Mouse (Mus musculus) olfactory bulb, adult 2 months (tissue): Measurements from ENCODE around the gene Sept10. TPM values are rescaled to one million over a fixed set of nuclear protein-coding genes. Genes with fewer than 3 reads are reported as not detected.

Source experiments
- H3K27ac ChIP-seq: fragments of 200-500 bp; 2 replicates; pipeline ENCODE4 v1.5.1; 2012; ENCODE audit warnings: low read depth, low read length; ENCODE audit not compliant: insufficient read depth
- H3K4me1 ChIP-seq: fragments of 200-500 bp; 2 replicates; pipeline ENCODE4 v1.6.1; 2012; ENCODE audit warnings: low read length; ENCODE audit not compliant: control insufficient read depth, insufficient read depth
- H3K4me3 ChIP-seq: fragments of 200-500 bp; 2 replicates; pipeline ENCODE4 v1.5.1; 2012; ENCODE audit warnings: mild to moderate bottlenecking, low read depth, low read length, moderate library complexity; ENCODE audit not compliant: insufficient read depth
- CTCF ChIP-seq: fragments of 200-500 bp; IDR thresholded peaks from 2 replicates; pipeline ENCODE4 v1.5.1; 2012; ENCODE audit warnings: low read depth, mild to moderate bottlenecking, low read length, moderate library complexity; ENCODE audit not compliant: insufficient read depth
- POLR2A ChIP-seq: fragments of 200-500 bp; IDR thresholded peaks from 2 replicates; pipeline ENCODE4 v1.6.1; 2012; ENCODE audit warnings: mild to moderate bottlenecking, low read depth, low read length, moderate library complexity; ENCODE audit not compliant: insufficient read depth
- WGBS: fragments of 180-500 bp; shearing (Covaris S2); methylation state at CpG from one replicate; pipeline ENCODE4 v1.1.7; 2018; 5-methylcytosine and 5-hydroxymethylcytosine counted together
- polyA plus RNA-seq: library from polyadenylated mRNA; stranded (reverse); fragments of >200 nt; gene quantifications from 2 replicates; pipeline ENCODE4 v1.2.4, GENCODE M21; 2012; ENCODE audit warnings: low replicate concordance; ENCODE audit not compliant: missing spikeins, insufficient read depth, insufficient read length

The Sept10 gene
- polyA plus RNA-seq, 1 experiment, result not detected

DNA sequence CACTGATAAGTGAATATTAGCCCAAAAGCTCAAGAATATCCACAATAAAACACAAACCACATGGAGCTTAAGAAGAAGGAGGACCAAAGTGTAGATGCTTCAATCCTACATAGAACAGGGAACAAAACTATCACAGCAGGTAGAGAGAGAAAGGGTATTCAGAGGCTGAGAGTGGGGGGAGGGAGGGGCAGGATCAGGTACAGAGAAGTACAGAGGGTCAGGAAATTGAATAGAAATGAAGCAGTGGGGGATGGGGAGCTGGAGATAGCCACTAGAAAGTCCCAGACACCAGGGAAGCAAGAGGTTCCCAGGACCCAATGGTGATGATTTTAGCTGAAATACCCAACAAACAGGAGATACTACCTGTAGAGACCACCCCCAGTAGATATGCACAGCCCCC, 21.6 kb downstream of the Sept10 start:
- no peak overlapping the region for H3K27ac ChIP-seq
- no peaks in the 10 kb centered on the region for H3K4me1 ChIP-seq
- no peak overlapping the region for H3K4me3 ChIP-seq
- TF ChIP-seq POLR2A (no peak), CTCF (no peak)

DNA sequence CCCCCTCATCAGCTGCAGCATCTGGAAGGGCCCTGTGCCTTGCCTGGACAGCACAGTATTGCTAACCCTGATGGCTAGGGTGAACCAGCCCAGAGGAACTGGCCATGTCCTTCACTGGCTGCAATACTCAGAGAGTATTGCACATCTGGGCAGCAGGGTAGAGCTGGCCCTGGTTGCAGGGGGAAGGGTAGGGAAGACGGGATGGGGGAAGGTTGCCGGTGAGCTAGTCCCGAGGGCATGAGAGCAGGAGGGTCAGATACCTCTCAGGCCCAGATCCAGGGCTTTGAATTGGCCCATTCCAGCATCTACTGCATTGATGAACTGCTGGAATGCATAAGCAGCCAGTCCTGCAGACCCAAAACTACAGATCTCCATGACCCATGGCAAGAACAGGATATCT, 24.9 kb downstream of the Sept10 start:
- Histone ChIP-seq H3K4me1 (no peaks in the 10 kb centered on the region), H3K4me3 (no peak overlapping the region), H3K27ac (no peak overlapping the region)
- no peak for TF ChIP-seq CTCF
- no peak for TF ChIP-seq POLR2A
- 89% methylated on average over 3 of the region's 3 CpGs for WGBS

DNA sequence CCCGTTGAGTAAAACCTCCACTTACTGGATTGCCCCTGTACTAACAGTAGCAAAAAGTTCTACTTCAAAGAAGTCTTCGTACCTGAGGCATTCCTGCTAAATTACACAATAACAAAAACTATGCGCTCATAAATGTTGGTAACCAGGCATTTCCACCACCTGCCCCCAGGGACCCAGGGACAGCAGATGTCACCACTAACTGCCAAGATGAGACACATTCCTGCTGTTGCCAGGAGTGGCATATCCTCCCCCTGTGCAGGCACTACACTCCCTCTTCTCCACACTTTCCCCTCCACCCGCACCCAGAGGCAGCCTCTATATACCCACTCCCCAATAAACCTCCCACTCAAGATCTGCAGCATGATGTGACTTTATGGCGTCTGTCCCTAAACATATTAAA, 26.8 kb downstream of the Sept10 start:
- Histone ChIP-seq H3K4me1 (no peaks in the 10 kb centered on the region), H3K4me3 (no peak overlapping the region), H3K27ac (no peak overlapping the region)
- WGBS, result 80% methylated on average over 5 of the region's 5 CpGs
- TF ChIP-seq CTCF, result no peak
- TF ChIP-seq POLR2A, result no peak

DNA sequence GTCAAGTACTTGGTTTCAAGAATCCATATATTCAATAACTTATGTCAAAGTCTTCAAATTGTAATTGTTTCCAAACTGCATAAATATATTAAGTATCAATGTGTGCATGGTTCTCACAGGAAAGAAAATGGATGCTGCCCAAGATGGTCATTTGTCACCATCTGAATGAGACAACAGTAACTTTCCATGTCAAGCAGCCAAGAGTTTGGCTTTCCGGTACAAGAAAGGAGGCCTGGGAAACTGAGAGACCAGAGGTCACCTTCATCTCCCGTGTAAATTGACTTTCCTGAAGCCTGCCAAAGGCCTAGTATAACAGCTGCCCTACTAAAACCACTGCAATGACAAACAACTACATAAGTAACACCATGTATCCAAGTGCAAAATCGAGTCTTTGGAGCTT, 39.3 kb downstream of the Sept10 start:
- TF ChIP-seq POLR2A, result no peak
- TF ChIP-seq CTCF, result no peak
- 69% methylated on average over 3 of the region's 3 CpGs for WGBS
- no peak overlapping the region for H3K27ac ChIP-seq
- H3K4me3 ChIP-seq, result no peak overlapping the region
- H3K4me1 ChIP-seq, result no peaks in the 10 kb centered on the region

DNA sequence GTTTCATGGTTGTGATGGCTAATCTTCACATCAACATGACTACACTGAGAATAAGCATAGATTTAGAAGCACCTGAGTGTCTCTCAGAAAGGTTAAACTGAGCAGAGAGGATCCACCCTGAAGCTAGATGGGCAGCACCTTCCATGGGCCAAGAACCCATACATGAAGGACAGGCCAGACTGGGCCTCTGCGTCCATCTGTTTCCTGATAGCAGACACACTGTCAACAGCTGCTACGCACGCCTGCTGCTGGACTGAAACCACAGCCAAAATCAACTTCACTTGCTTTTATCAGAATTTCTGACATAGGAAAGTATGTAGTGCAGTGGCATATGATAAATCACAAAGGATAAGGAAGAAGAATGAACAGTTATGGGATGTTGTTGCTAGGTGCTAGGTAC, 42.0 kb downstream of the Sept10 start:
- 92% methylated on average over 3 of the region's 3 CpGs for WGBS
- no peak overlapping the region for H3K27ac ChIP-seq

DNA sequence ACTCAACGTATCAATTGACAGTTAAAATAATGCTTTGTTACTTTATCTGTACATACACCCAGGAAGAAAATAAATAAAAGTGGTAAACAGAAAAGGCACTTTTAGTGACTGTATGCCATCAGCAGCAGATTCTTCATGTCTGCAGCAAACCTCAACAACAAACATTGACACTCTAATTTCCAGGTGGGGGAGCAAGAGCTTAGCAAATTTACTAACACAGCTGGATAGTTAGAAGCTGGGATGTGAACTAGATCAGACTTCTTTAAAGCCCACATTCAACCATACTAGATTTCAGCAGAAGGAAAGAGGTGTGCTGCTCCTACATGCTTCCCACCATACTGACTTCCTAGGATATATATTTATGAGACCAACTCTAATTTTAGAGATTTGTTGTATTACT, 49.1 kb downstream of the Sept10 start:
- TF ChIP-seq CTCF (no peak), POLR2A (no peak)
- 96% methylated on average over 1 of the region's 1 CpGs for WGBS
- Histone ChIP-seq H3K27ac (no peak overlapping the region), H3K4me1 (no peaks in the 10 kb centered on the region), H3K4me3 (no peak overlapping the region)

More for the DNA sequence above, 42.0 kb downstream of the Sept10 start:
- no peaks in the 10 kb centered on the region for H3K4me1 ChIP-seq
- TF ChIP-seq POLR2A (no peak), CTCF (no peak)
- H3K4me3 ChIP-seq, result no peak overlapping the region

DNA sequence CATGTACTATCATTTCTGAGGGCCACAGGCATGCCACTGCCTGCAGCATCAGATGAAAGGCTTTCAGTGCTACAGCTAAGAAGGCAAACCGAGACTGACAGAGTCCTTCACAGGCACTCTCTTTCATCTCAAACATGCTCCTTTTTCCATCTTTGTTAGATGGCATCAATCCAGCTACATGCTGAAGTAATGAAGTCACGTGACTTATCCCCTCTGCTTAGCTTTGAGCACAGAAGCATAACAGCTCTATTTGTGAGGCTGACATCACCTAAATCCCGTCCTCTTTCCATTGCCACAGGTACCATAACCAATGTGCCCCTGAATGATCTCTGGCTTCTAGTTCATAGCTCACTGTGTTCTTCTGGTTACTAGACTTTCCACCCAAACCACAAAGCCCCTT, 50.6 kb downstream of the Sept10 start:
- H3K4me3 ChIP-seq, result no peak overlapping the region
- no peaks in the 10 kb centered on the region for H3K4me1 ChIP-seq
- whole genome bisulfite sequencing, result 65% methylated on average over 3 of the region's 3 CpGs
- no peak overlapping the region for H3K27ac ChIP-seq
- no peak for TF ChIP-seq POLR2A
- TF ChIP-seq CTCF, result no peak

DNA sequence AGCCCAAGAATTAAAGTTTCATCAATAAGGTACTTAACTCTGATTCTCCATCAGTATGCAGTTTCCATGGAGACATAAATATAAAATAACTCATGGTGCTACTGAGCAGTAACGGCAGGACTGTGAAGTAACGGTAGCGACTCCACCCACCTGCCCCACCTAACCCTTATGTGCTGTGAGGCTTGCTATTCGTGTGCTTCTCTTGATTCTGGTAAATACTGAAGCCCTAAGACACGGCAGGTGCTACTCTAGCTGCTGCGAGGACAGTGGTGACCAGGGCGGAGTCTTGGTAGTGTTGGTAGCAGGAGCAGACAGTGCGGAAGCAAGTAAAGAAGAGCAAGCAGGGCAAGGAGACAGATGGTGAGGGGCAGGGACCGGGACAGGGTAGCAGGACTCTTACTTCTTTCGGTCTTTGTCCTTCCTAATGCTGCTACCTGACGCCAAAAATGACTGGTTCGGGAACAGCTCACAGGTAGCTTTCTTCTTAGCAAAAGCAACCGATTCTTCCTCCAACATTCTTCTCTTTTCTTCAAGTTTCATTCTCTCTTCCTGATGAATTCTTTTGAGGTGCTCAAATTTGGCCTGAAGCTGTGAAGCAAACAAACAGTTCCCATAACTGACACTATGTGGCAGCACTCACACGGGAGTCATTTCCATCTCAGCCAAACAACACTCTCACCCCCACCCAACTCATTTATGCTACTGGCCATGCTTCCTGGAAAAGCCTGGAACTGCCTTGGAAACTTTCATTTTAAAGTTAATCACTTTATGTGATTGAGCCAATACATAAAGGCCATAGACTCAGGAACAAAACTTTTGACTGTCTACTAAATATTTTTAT, 55.3 kb downstream of the Sept10 start:
- TF ChIP-seq CTCF (no peak), POLR2A (no peak)
- 73% methylated on average over 14 of the region's 14 CpGs for WGBS
- no peaks in the 10 kb centered on the region for H3K4me1 ChIP-seq
- no peak overlapping the region for H3K27ac ChIP-seq
- H3K4me3 ChIP-seq, result no peak overlapping the region

DNA sequence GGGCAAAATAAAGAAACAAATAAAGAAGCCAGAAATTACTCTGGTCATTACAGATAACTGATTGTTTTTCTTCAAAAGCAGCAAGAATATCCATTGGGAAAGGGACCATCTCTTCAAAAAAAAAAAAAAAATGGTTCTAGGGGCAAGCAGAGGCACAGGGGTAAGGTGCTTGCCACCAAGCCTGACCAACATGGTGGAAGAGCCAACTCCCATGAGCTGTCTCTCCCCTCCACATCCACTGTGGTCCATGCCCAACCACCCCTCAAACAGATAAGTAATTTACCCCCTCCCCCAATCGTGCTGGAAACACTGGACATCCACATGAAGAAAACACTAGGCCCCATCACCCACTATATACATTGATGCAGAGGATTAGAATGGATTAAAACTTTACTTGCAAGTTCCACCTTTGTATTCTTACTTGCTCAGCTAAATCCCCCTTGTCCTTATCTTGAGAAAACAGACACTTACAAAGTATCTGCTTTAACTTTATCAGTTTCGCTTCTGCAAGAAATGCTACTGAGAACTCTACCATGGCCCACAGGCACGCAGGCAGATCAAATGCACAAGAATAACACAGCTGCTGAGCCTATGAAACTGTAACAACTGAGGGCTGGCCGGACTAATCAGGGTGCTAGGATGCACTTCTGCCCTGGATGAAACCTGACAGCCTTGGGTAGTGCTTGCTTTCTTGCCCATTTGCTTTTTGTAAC, 59.3 kb downstream of the Sept10 start:
- H3K4me3 ChIP-seq, result no peak overlapping the region
- WGBS, result 87% methylated on average over 4 of the region's 4 CpGs
- TF ChIP-seq POLR2A (no peak), CTCF (no peak)
- H3K4me1 ChIP-seq, result no peaks in the 10 kb centered on the region
- no peak overlapping the region for H3K27ac ChIP-seq
